Mouse (Mus musculus): ENCODE measurements around the gene Pnrc1.

- TF ChIP-seq POLR2A (IDR thresholded peaks at IDR 0.05; ENCODE audit: low read depth, low read length): no peak
- no peak for TF ChIP-seq SMC3 (IDR thresholded peaks at IDR 0.05; ENCODE audit: low read depth, low read length)
- TF ChIP-seq MXI1 (IDR thresholded peaks at IDR 0.05; ENCODE audit: low read depth, low read length): no peak
Measured at GRCm38 (mm10) chr4:33270386-33271314, 19.3 kb downstream of the Pnrc1 start.
